Mouse (Mus musculus) midbrain, embryonic 13.5 days (tissue): ENCODE data around the gene Mtx3. TPM values are rescaled to one million over a fixed set of nuclear protein-coding genes. Genes with fewer than 3 reads are reported as not detected.
"Not testable (repeated sequence)": the region's sequence is repeated elsewhere in the genome, so short reads cannot be mapped to it uniquely, and the experiment has no call there.

Experiments used
- ATAC-seq: fragments of 200-750 bp; cut with Nextera tagmentation; 2 replicates; pipeline ENCODE4 v1.8.0; 2017; ENCODE audit warnings: mild to moderate bottlenecking, moderate TSS enrichment, moderate library complexity
- H3K27ac ChIP-seq: fragments of 300-500 bp; sonication (generic); 2 replicates; pipeline ENCODE4 v1.5.1; 2015; ENCODE audit warnings: inconsistent platforms, mild to moderate bottlenecking, moderate library complexity
- H3K27me3 ChIP-seq: fragments of 300-500 bp; sonication (generic); 2 replicates; pipeline ENCODE4 v1.6.1; 2015; ENCODE audit warnings: mild to moderate bottlenecking, inconsistent platforms
- H3K36me3 ChIP-seq: fragments of 300-500 bp; sonication (generic); 2 replicates; pipeline ENCODE4 v1.6.1; 2015; ENCODE audit warnings: mild to moderate bottlenecking, inconsistent platforms
- H3K4me1 ChIP-seq: fragments of 300-500 bp; sonication (generic); replicated peaks from 2 replicates; pipeline ENCODE4 v1.6.1; 2015; ENCODE audit warnings: inconsistent platforms
- H3K4me2 ChIP-seq: fragments of 300-500 bp; sonication (generic); replicated peaks from 2 replicates; pipeline ENCODE4 v1.6.1; 2015; ENCODE audit warnings: moderate library complexity, mild to moderate bottlenecking, inconsistent platforms
- H3K4me3 ChIP-seq: fragments of 300-500 bp; sonication (generic); replicated peaks from 2 replicates; pipeline ENCODE4 v1.5.1; 2015; ENCODE audit warnings: mild to moderate bottlenecking, inconsistent platforms
- H3K9ac ChIP-seq: fragments of 300-500 bp; sonication (generic); replicated peaks from 2 replicates; pipeline ENCODE4 v1.6.1; 2015; ENCODE audit warnings: mild to moderate bottlenecking, inconsistent platforms
- H3K9me3 ChIP-seq: fragments of 300-500 bp; sonication (generic); 2 replicates; pipeline ENCODE4 v1.6.1; 2016; ENCODE audit warnings: mild to moderate bottlenecking, inconsistent platforms
- WGBS: fragments of 180-500 bp; shearing (Covaris S2); methylation state at CpG from one replicate; pipeline ENCODE4 v1.1.7; 2015; 5-methylcytosine and 5-hydroxymethylcytosine counted together
- polyA plus RNA-seq: library from polyadenylated mRNA; unstranded; fragments of >200 nt; fragmentation: Nextera tagmentation; extraction: Ambion mirVana; gene quantifications from 2 replicates; pipeline ENCODE4 v1.2.1, GENCODE M21; 2015

Gene Mtx3
- polyA plus RNA-seq: 3.8 and 4.2 TPM in 2 replicates

DNA sequence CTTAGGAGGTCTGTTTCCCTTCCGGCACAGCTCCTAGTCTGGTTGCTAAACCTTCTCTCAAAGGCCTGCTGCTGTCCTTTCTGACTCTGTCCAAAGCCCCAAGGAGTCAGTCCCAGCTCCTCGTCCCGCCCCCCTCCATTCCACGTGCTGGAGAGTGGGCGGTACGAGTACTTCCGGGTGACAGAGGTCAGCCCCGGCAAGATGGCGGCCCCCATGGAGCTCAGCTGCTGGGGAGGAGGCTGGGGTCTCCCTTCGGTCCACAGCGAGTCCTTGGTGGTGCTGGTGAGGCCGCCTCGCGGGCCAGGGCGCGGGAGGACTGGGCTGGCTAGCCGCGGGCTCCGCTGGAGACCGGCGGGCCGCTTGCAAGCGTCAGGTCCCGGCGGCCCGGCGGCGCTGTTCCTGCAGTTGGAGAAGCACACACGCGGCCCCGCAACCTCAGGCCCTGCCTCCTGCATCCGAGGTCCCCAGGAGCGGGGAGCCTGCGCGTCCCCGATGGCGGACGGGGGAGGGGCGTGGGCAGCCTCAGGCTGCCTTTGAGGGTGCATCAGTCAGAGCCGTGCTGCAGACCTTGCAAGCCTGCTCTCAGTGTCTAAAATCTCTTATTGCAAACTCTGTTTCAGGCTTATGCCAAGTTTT, at the start of gene Mtx3:
Mtx3 (plus strand) TSS at position 175 of the 636 bp plus-strand sequence.
- Histone ChIP-seq H3K4me1 (peaks cover 13% of the 10 kb centered on the region), H3K4me3 (peak within 1 kb of the TSS; percentile 79), H3K9ac (peak within 1 kb of the TSS; percentile 79), H3K9me3 (no peaks in the 10 kb centered on the region), H3K4me2 (peak within 1 kb of the TSS; percentile 76), H3K27me3 (no peaks in the 10 kb centered on the region; the same call in 1 of the 2 replicates), H3K27ac (peak within 1 kb of the TSS; percentile 83), H3K36me3 (peaks cover 28% of the 10 kb centered on the region)
- 2% methylated on average over 36 of the region's 40 CpGs for WGBS
- peak; percentile 99 for ATAC-seq

DNA sequence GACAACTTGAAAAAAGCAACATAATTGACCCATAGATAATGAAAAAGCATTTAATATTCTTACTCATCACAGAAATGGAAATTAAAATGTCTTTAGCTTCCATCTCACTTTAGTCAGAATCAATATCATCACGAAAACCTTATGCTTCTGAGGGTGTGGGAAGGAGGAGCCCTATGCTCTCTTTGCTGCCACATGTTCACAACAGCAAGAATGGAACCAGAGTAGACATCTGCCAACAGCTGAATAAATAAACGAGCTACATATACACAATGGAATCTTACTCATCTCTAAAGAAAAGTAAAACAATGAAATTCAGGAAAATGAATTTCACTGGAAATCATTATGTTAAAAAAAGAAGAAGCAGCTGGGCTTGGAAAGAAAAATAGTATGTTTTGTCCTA, 45.7 kb upstream of the Mtx3 start:
- H3K9ac ChIP-seq: no peak overlapping the region
- ATAC-seq: no peak
- no peak overlapping the region for H3K4me2 ChIP-seq
- H3K4me1 ChIP-seq: peaks cover 20% of the 10 kb centered on the region
- H3K27me3 ChIP-seq: peaks cover 17% of the 10 kb centered on the region
- H3K36me3 ChIP-seq: no peaks in the 10 kb centered on the region
- no peak overlapping the region for H3K27ac ChIP-seq
- no peaks in the 10 kb centered on the region for H3K9me3 ChIP-seq
- H3K4me3 ChIP-seq: no peak overlapping the region
- WGBS: 79% methylated on average over 2 of the region's 2 CpGs

DNA sequence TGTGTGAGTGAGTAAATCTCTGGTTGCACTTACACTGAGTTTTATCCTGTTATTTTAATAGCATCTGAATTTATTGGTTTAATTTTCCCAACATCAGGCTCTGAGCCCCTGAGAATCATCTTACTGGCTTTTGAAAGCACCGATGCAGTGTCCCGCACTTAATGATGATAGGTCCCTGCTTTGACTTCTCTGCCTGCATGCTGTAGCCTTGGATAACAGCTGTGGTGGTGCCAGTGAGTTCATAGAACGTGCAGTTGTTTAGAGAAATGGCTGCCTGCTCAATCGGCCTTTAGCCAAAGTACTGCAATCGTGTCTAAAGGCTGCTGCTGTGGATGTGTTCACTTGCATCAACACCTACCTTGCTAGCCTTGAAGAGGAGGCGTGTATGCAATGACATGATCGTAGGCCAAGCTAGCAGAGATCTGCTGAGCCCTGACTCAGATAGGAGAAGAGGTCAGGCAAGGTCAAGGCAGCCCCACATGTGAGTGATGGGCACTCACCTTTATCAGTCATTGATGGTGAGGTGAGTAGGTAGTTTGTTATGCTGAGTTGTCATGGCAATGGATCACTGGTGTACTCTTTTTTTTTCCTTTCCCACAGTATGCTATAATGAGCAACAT, 45.1 kb upstream of the Mtx3 start:
- 83% methylated on average over 7 of the region's 7 CpGs for WGBS
- no peak overlapping the region for H3K4me3 ChIP-seq
- no peaks in the 10 kb centered on the region for H3K36me3 ChIP-seq
- no peak overlapping the region for H3K4me2 ChIP-seq
- H3K9me3 ChIP-seq: no peaks in the 10 kb centered on the region
- no peak overlapping the region for H3K9ac ChIP-seq
- ATAC-seq: no peak
- no peak overlapping the region for H3K27ac ChIP-seq
- peaks cover 11% of the 10 kb centered on the region for H3K27me3 ChIP-seq
- H3K4me1 ChIP-seq: peaks cover 18% of the 10 kb centered on the region

DNA sequence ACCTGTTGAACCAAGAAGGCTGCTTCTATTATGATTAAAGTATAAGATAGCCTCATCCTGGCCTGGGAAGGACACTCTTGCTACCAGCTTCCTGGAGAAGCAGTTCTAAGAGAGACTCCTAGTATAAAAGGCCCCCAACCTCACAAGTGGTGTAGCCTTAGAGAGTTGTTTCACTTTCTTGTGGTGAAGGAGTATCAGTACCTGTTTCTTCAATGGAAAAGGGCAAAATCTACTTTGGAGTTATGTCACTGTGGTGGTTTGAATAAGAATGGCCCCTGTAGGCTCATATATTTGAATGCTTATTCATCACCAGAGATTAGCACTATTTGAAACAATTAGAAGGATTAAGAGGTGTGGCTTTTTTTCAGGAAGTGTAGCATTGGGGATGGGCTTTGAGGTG, 37.8 kb upstream of the Mtx3 start:
- ATAC-seq: no peak
- H3K36me3 ChIP-seq: no peaks in the 10 kb centered on the region
- H3K9ac ChIP-seq: no peak overlapping the region
- no peaks in the 10 kb centered on the region for H3K4me1 ChIP-seq
- H3K4me3 ChIP-seq: no peak overlapping the region
- H3K27ac ChIP-seq: no peak overlapping the region
- no peaks in the 10 kb centered on the region for H3K9me3 ChIP-seq
- H3K4me2 ChIP-seq: no peak overlapping the region
- no peaks in the 10 kb centered on the region for H3K27me3 ChIP-seq

DNA sequence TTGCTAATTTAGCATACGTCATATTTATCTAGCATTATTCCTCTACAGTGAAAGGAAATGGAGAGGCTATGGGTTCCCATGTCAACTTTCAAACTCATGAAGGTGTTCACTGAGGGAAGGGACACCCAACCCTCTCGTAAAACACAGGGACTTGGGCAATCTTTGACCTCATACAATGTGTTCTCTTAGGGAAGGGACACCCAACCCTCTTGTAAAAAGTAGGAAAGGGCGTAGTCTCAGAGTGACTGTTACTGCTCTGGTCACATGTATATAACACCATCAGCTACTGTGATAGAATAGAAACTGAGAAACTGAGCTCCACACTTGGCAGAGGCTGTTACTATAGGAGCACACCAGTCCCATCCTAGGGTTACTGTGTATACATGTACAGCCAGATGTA, 36.7 kb upstream of the Mtx3 start:
- Histone ChIP-seq H3K9me3 (no peaks in the 10 kb centered on the region), H3K27me3 (no peaks in the 10 kb centered on the region), H3K9ac (no peak overlapping the region), H3K4me1 (no peaks in the 10 kb centered on the region), H3K4me2 (no peak overlapping the region), H3K36me3 (no peaks in the 10 kb centered on the region), H3K27ac (no peak overlapping the region), H3K4me3 (no peak overlapping the region)
- ATAC-seq: no peak
- 93% methylated on average over 3 of the region's 3 CpGs for WGBS

GRCm38 (mm10) chr13:92810592-92810991, 34.0 kb upstream of the Mtx3 start:
- WGBS: 94% methylated on average over 1 of the region's 1 CpGs
- H3K27ac ChIP-seq: not testable (repeated sequence)

DNA sequence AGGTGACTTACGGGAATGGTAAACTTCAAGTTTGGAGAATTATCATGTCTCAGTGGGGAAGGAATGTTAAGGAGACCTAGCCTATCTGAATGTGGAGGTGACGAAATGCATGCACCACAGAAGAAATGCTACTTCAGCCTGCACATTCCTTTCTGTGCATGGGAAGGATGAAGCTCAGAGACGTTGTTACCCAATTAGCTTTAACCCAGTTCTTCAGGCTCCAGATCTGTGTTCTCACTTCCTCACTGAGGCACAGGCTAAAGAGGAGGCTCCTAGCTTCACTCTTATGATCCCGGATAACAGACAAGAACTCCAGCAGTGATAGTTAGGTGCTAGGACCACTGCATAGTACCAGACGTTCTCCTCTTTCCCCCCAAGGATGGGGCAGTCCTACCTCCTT, 28.2 kb upstream of the Mtx3 start:
- no peaks in the 10 kb centered on the region for H3K27me3 ChIP-seq
- no peak for ATAC-seq
- no peaks in the 10 kb centered on the region for H3K4me1 ChIP-seq
- no peak overlapping the region for H3K27ac ChIP-seq
- no peaks in the 10 kb centered on the region for H3K36me3 ChIP-seq
- H3K4me3 ChIP-seq: no peak overlapping the region
- H3K9me3 ChIP-seq: no peaks in the 10 kb centered on the region
- H3K4me2 ChIP-seq: no peak overlapping the region
- WGBS: 90% methylated on average over 5 of the region's 5 CpGs
- H3K9ac ChIP-seq: no peak overlapping the region

More at GRCm38 (mm10) chr13:92810592-92810991, 34.0 kb upstream of the Mtx3 start:
- H3K4me3 ChIP-seq, H3K27me3 ChIP-seq, H3K4me1 ChIP-seq, H3K4me2 ChIP-seq, H3K36me3 ChIP-seq, H3K9me3 ChIP-seq, H3K9ac ChIP-seq, ATAC-seq: not testable (repeated sequence)

DNA sequence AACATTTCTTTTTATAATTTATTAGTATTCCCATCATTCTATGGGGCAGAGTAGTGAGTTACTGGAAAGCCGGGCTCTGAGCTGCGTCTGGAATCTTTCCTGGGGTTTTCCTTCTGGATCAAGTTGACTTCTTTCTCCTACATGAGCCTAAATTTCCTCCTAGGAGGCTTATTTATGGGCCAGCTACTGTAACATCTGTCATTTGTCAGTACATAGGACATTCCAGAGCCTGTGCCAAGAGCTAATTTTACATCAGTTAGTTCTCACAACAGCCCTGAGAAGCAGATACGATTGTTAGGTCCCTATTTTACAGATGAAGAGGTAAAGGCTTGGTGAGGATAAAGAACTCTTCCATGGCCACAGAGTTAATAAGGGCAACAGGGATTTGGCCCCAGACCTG, 27.2 kb upstream of the Mtx3 start:
- Histone ChIP-seq H3K4me3 (no peak overlapping the region), H3K9me3 (no peaks in the 10 kb centered on the region), H3K27ac (no peak overlapping the region), H3K9ac (no peak overlapping the region), H3K4me1 (no peaks in the 10 kb centered on the region), H3K27me3 (no peaks in the 10 kb centered on the region), H3K4me2 (no peak overlapping the region), H3K36me3 (no peaks in the 10 kb centered on the region)
- 90% methylated on average over 3 of the region's 3 CpGs for WGBS
- no peak for ATAC-seq

DNA sequence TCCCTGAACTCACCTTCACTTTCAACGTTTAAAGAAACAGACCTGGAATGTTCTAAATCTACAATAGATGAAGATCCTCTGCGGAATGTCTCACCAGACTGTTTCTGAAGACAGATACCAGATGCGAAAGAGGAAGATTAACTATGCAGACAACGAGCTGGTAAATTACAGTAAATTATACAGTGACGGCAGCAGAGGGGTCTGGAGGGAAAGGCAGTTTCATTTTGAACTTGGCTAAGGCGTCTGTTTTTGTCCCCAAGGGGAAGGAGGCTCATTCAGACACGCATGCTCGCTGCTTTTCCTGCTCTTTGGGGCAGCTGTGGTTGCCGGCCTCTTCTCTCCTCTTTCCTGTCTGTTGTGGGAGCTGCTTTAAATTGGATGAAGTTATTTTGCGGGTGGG, 15.7 kb upstream of the Mtx3 start:
- Histone ChIP-seq H3K9me3 (no peaks in the 10 kb centered on the region), H3K4me3 (no peak overlapping the region), H3K27me3 (no peaks in the 10 kb centered on the region), H3K4me1 (no peaks in the 10 kb centered on the region), H3K27ac (no peak overlapping the region), H3K4me2 (no peak overlapping the region), H3K36me3 (no peaks in the 10 kb centered on the region), H3K9ac (no peak overlapping the region)
- WGBS: 70% methylated on average over 10 of the region's 10 CpGs
- ATAC-seq: no peak

DNA sequence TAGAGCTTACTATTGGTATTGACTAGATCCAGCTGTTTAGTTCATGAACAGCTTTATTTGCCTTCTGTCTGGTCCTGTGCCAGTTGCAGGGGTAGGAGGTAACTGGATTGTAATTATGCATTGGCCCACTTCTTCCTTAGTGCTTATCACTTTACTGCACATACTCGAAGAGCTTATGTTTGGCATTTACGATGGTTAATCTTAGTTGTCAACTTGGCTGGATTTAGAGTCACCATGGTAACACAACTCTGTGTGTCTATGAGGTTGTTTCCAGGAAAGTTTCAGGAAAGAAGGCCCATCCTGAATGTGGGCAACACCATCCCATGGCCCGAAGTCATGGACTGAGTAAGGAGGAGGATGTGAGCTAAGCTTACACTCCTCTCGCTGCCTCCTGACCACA, 11.4 kb upstream of the Mtx3 start:
- H3K9ac ChIP-seq: no peak overlapping the region
- no peaks in the 10 kb centered on the region for H3K9me3 ChIP-seq
- no peak overlapping the region for H3K27ac ChIP-seq
- no peaks in the 10 kb centered on the region for H3K4me1 ChIP-seq
- H3K4me2 ChIP-seq: no peak overlapping the region
- H3K36me3 ChIP-seq: no peaks in the 10 kb centered on the region
- WGBS: 83% methylated on average over 4 of the region's 4 CpGs
- no peak overlapping the region for H3K4me3 ChIP-seq
- H3K27me3 ChIP-seq: no peaks in the 10 kb centered on the region
- ATAC-seq: no peak

GRCm38 (mm10) chr13:92846438-92846837, 1.9 kb downstream of the Mtx3 start:
- no peaks in the 10 kb centered on the region; the same call in 1 of the 2 replicates for H3K27me3 ChIP-seq
- ATAC-seq: no peak
- 91% methylated on average over 4 of the region's 4 CpGs for WGBS

GRCm38 (mm10) chr13:92847336-92847735, 2.8 kb downstream of the Mtx3 start:
- ATAC-seq: no peak
- H3K4me1 ChIP-seq: peaks cover 13% of the 10 kb centered on the region
- 83% methylated on average over 7 of the region's 7 CpGs for WGBS
- H3K9ac ChIP-seq: no peak overlapping the region
- no peaks in the 10 kb centered on the region; the same call in 1 of the 2 replicates for H3K27me3 ChIP-seq
- no peaks in the 10 kb centered on the region for H3K9me3 ChIP-seq
- no peak overlapping the region for H3K27ac ChIP-seq
- H3K36me3 ChIP-seq: peaks cover 48% of the 10 kb centered on the region
- no peak overlapping the region for H3K4me3 ChIP-seq
- H3K4me2 ChIP-seq: no peak overlapping the region

More at GRCm38 (mm10) chr13:92846438-92846837, 1.9 kb downstream of the Mtx3 start:
- Histone ChIP-seq H3K4me1 (peaks cover 13% of the 10 kb centered on the region), H3K9ac (no peak overlapping the region), H3K9me3 (no peaks in the 10 kb centered on the region), H3K27ac (no peak overlapping the region), H3K36me3 (peaks cover 45% of the 10 kb centered on the region), H3K4me3 (no peak overlapping the region), H3K4me2 (no peak overlapping the region)

DNA sequence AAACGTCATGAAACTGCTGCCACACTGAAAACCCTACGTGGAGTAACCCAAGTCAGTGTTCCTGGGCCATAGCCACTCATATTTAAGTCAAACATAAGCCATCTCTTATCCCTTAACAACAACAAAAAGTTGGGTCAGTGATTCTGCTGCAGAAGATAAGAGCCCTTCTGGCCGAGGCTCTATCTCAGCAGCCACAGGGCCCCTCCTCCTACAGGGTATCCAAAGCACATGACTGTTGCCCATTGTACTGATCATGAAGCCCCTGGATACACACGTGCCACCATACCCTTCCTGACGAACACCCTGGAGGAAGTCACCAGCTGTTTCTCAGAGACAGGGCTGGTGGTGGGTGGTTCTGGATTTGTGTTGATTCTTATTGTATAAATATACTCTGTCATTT, 3.4 kb downstream of the Mtx3 start:
- Histone ChIP-seq H3K27me3 (no peaks in the 10 kb centered on the region), H3K4me3 (no peak overlapping the region), H3K9me3 (no peaks in the 10 kb centered on the region), H3K27ac (no peak overlapping the region), H3K4me1 (peaks cover 13% of the 10 kb centered on the region), H3K4me2 (no peak overlapping the region), H3K36me3 (peaks cover 54% of the 10 kb centered on the region), H3K9ac (no peak overlapping the region)
- no peak for ATAC-seq
- 85% methylated on average over 5 of the region's 5 CpGs for WGBS
